Mouse (Mus musculus) erythroblast, adult 5-6 weeks (primary cell): ENCODE data around the gene Dppa1. TPM values are rescaled to one million over a fixed set of nuclear protein-coding genes. Genes with fewer than 3 reads are reported as not detected.

ENCODE experiments used
- ATAC-seq: replicated peaks from 2 replicates; pipeline ENCODE4 v1.8.0; 2016; ENCODE audit warnings: moderate number of reproducible peaks, mild to moderate bottlenecking, moderate TSS enrichment, inconsistent platforms; ENCODE audit not compliant: poor library complexity, low FRiP score, severe bottlenecking
- total RNA-seq, 2 experiments: library from RNA; stranded (forward) in 1 of 2; stranded (reverse) in 1 of 2; fragments of 150-400 nt in 1 of 2; fragments of 200-764, 138-1000 nt in 1 of 2; gene quantifications; 2 replicates each; pipeline versions ENCODE4 v1.2.3 to v1.2.4; 2015 to 2017; ENCODE audit warnings: low replicate concordance in 2 of 2

Gene Dppa1
- total RNA-seq, 2 experiments from 2014 or later: not detected

- ATAC-seq: no peak
These were observed 64.4 kb downstream of the Dppa1 start for GRCm38 (mm10) chr11:46564671-46565070.

- no peak for ATAC-seq
These were observed 68.0 kb downstream of the Dppa1 start for GRCm38 (mm10) chr11:46561096-46561495.

Other genes starting within 250 kb of the Dppa1 start
- not detected in 2 replicates for gene Itk, start 239.7 kb downstream of the Dppa1 start, total RNA-seq (2015; ENCODE audit: low replicate concordance)
- 0.56 and 1.5 TPM in 2 replicates for gene Itk, start 239.7 kb downstream of the Dppa1 start, total RNA-seq (2017; ENCODE audit: low replicate concordance)
- not detected in 2 replicates for gene Fam71b, start 232.7 kb downstream of the Dppa1 start, total RNA-seq (2015; ENCODE audit: low replicate concordance)
- gene Fam71b, start 232.7 kb downstream of the Dppa1 start, total RNA-seq (2017; ENCODE audit: low replicate concordance): not detected in 2 replicates
- 62.1 and 110 TPM in 2 replicates for gene Med7, start 192.3 kb downstream of the Dppa1 start, total RNA-seq (2015; ENCODE audit: low replicate concordance)
- gene Med7, start 192.3 kb downstream of the Dppa1 start, total RNA-seq (2017; ENCODE audit: low replicate concordance): 35.3 and 40.0 TPM in 2 replicates
- gene Havcr2, start 174.3 kb downstream of the Dppa1 start, total RNA-seq (2015; ENCODE audit: low replicate concordance): 0.19 and 1.5 TPM in 2 replicates
- gene Havcr2, start 174.3 kb downstream of the Dppa1 start, total RNA-seq (2017; ENCODE audit: low replicate concordance): 1.8 and 3.5 TPM in 2 replicates
- not detected in 2 replicates for gene Gm12169, start 105.0 kb downstream of the Dppa1 start, total RNA-seq (2015; ENCODE audit: low replicate concordance)
- not detected in 2 replicates for gene Gm12169, start 105.0 kb downstream of the Dppa1 start, total RNA-seq (2017; ENCODE audit: low replicate concordance)
- not detected in 2 replicates for gene BC053393, start 57.7 kb downstream of the Dppa1 start, total RNA-seq (2015; ENCODE audit: low replicate concordance)
- not detected in 2 replicates for gene BC053393, start 57.7 kb downstream of the Dppa1 start, total RNA-seq (2017; ENCODE audit: low replicate concordance)
- not detected in 2 replicates for gene Timd2, start 77.8 kb upstream of the Dppa1 start, total RNA-seq (2015; ENCODE audit: low replicate concordance)
- not detected in 2 replicates for gene Timd2, start 77.8 kb upstream of the Dppa1 start, total RNA-seq (2017; ENCODE audit: low replicate concordance)
- gene Havcr1, start 105.8 kb upstream of the Dppa1 start, total RNA-seq (2015; ENCODE audit: low replicate concordance): not detected in 2 replicates
- gene Havcr1, start 105.8 kb upstream of the Dppa1 start, total RNA-seq (2017; ENCODE audit: low replicate concordance): 0.26 TPM in 1 of 2 replicates, not detected in the other
- gene Timd4, start 181.5 kb upstream of the Dppa1 start, total RNA-seq (2015; ENCODE audit: low replicate concordance): 2.1 and 7.5 TPM in 2 replicates
- 2.2 and 5.6 TPM in 2 replicates for gene Timd4, start 181.5 kb upstream of the Dppa1 start, total RNA-seq (2017; ENCODE audit: low replicate concordance)